Mouse (Mus musculus): Measurements from ENCODE around the gene Zkscan7.

DNA sequence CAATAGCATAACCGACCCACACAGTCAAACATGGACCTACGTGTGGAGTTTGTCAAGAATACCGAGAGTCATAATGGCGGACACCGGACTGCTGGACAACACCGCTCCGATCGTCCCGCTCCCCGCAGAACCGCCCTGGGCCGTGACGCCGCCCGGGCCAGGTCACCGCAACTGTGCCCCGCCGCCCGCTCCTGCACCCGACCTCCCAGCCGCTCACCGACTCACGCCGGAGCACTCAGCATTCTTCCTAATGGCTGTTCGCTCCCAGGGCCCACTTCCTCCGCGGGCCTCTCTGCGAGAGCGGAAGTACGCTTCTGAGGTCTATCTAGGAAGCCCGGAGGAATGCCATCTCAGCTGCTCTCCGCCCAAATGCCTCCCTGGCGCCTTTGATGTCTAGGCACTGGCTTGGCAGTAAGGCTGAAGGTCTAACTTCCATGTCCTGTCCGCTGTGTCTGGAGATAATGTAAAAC is 19.8 kb upstream of the Zkscan7 start, which contains the start of gene Zfp445:
- no peak for TF ChIP-seq CTCF (IDR thresholded peaks at IDR 0.05; ENCODE audit: control insufficient read depth, insufficient read depth, insufficient read length)
- TF ChIP-seq MYOG (IDR thresholded peaks at IDR 0.05; ENCODE audit: control insufficient read depth, extremely low read depth, insufficient read length) = no peak
- TF ChIP-seq CEBPB (IDR thresholded peaks at IDR 0.05; ENCODE audit: low read depth) = no peak
- no peak for TF ChIP-seq MYOD1 (IDR thresholded peaks at IDR 0.05; ENCODE audit: control insufficient read depth, insufficient read length, low read depth)
- TF ChIP-seq USF1 (IDR thresholded peaks at IDR 0.05; ENCODE audit: low read depth) = no peak
- peak; percentile 22 for TF ChIP-seq MAX (IDR thresholded peaks at IDR 0.05)
- TF ChIP-seq FOSL1 (IDR thresholded peaks at IDR 0.05; ENCODE audit: insufficient read depth, low read length, poor library complexity, severe bottlenecking) = no peak
